Mouse (Mus musculus) Muller cell, postnatal 12 days (primary cell): ENCODE results near the gene Ccr6.

Experiments
- DNase-seq: peaks from one replicate; pipeline ENCODE4 v3.0.0-alpha.2; 2015; ENCODE audit errors: inconsistent ontology term

Gene Ccr6

GRCm38 (mm10) chr17:8233618-8234214 lies 2.1 kb upstream of the Ccr6 start:
- no peak for DNase-seq

- no peak for DNase-seq
Measured at GRCm38 (mm10) chr17:8234537-8234936, 1.3 kb upstream of the Ccr6 start.

- DNase-seq = no peak
Measured at GRCm38 (mm10) chr17:8238012-8238710, 2.3 kb downstream of the Ccr6 start.

- DNase-seq = no peak
Measured at GRCm38 (mm10) chr17:8239561-8239960, 3.7 kb downstream of the Ccr6 start.

DNA sequence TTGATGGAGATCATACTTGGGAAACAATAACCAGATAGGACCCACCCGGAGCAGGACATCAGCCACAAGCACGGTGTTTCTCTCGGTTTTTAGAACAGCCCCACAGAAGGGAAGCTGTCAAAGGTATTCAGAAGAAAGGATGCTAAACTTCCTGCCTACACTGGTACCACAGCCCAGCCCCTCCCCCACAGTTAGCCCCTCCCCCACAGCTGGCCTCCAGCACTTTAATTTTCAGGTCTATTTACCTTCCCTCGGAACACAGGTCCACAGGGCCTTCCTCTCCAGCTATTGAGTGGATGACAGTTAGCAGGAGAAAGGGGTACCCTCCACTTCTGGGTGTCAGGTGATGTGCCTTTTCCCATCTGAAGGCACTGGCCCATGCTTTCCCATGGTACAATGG lies 4.7 kb downstream of the Ccr6 start:
- DNase-seq = no peak

DNA sequence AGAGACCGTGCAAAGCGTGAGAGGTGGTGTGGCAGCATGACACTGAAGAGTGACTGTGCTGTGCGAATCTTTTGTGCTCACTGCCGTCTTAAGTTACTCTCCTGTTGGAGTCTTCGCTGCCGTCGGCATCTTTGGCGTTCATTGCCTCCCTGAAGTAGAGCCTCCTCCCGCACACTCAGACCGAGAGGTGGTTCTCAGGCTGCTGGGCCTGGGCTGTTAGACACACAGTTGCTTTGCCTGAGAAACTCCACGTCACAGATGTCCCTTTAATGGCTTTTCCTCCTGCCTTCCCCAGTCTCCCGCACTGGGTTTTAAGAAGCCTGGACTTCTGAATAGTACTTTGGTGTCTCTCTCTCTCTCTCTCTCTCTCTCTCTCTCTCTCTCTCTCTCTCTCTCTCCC lies 5.8 kb downstream of the Ccr6 start:
- DNase-seq = no peak

GRCm38 (mm10) chr17:8242186-8242585 lies 6.3 kb downstream of the Ccr6 start:
- DNase-seq = no peak

DNA sequence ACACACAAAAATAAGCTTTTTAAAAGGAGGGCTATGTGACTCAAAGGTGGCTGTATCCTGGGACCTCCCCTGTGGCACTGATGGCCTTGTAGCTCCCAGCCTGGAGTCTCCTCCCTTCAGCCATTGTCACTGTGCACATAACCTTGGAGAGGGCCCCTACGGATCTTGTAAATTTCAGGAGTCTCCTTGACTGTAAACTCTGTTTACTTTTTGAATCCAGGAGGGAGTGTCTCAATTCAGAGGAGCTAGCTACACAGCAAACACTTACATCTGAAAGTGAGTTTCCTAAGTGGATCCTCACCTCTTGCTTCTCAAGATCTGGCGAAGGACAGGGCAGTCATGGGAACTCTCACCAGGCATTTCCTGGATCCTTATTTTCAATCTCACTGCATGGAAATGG lies 8.3 kb downstream of the Ccr6 start:
- DNase-seq = no peak

DNA sequence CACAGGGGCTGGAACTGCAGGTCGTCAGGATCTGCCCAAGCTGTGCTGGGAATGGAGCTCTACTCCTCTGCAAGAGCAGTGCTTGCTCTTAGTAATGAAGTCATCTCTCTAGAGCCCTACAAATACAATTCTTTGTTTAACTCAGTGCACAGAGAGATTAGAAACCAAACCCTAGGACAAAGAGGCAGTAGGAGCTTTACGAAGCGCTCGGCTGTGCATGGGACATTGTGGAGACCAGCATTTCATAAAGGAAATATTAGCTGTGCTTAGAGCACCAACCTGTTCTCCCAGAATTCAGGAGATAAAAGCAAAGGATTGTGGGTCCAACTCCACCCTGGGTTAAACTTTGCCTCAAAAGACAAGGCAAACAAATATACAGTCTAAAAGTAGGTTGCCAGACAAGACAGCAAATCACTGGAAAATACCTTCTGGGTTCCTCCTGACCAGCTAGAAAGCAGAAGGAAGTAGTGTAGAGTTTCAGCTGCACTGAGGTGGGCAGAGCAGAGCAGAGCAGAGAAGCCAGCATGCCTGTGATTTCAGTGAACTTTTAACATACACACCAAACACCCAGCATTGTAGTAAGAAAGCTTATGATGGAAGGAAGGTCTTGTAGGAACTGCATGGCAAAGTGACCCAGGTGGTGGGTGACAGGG lies 10.4 kb downstream of the Ccr6 start:
- DNase-seq = no peak

DNA sequence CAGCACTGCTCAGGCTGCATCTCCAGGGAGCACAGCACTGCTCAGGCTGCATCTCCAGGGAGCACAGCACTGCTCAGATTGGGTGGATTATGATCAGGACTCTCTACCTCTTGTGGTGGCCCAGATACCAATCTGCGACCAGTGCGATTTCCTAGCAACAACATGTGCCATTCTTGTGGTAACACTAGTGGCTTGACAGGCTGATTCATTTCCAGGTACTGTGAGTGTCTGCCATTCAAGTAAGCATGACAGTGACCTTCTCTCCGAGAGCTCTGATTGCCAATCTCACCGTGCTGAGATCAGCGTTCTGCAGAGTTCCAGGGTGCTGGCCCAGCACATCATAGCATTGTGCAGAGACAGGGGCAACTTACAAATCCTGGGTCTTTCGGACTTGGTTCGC lies 15.9 kb downstream of the Ccr6 start:
- DNase-seq = no peak

- DNase-seq = no peak
Measured at GRCm38 (mm10) chr17:8254268-8254667, 18.4 kb downstream of the Ccr6 start.

DNA sequence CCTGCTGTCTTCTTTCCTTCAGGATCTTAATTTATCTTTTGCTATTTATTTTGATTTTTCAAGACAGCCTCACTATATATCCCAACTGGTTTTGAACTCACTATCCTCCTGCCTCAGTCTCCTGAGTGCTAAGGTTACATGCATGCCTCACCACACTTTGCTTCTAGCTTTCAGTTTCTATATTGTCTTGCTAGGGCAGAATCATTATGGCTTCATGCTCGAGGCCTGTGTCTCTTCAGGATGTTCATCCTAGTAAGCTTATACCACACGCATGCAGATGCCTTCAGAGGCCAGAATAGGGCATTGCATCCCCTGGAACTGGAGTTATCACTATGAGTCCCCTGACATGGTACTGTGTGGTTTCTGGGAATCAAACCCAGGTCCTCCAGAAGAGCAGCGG lies 19.1 kb downstream of the Ccr6 start:
- no peak for DNase-seq

GRCm38 (mm10) chr17:8255583-8255982 lies 19.7 kb downstream of the Ccr6 start:
- DNase-seq = no peak

DNA sequence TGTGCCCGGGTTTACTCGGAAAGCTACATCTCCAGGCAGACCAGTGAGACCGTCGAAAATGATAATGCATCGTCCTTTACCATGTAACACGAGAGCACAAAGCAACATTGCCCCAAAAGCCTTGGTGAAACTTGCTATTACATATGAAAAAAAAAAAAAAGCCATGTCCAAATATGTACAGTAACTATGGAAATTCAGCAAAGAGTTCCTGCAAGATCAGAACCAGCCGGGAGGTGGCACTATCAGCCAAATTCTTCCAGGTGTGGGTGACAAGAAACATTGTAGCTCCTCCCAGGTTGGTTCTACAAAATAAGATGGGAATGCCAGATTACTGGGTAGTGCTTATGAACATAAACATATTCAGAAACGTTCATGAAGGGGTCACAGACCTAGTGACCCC lies 21.1 kb downstream of the Ccr6 start:
- DNase-seq = no peak

DNA sequence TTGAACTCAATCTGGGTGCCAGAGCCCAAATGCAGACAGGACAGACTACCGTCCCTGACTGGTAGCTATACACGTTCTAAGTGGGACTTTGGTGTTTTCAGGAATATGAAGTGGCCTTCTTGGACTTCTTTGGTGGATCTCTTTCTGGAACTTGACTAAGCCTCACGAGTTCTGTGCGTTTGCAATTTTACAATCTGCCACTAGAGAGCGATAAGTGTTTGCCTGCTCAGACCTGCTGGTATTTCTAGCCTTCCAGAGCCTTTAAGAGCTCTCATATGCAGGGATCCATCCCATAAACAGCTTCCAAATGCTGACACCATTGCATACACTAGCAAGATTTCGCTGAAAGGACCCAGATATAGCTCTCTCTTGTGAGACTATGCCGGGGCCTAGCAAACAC lies 28.8 kb downstream of the Ccr6 start:
- peak; percentile 57 for DNase-seq

DNA sequence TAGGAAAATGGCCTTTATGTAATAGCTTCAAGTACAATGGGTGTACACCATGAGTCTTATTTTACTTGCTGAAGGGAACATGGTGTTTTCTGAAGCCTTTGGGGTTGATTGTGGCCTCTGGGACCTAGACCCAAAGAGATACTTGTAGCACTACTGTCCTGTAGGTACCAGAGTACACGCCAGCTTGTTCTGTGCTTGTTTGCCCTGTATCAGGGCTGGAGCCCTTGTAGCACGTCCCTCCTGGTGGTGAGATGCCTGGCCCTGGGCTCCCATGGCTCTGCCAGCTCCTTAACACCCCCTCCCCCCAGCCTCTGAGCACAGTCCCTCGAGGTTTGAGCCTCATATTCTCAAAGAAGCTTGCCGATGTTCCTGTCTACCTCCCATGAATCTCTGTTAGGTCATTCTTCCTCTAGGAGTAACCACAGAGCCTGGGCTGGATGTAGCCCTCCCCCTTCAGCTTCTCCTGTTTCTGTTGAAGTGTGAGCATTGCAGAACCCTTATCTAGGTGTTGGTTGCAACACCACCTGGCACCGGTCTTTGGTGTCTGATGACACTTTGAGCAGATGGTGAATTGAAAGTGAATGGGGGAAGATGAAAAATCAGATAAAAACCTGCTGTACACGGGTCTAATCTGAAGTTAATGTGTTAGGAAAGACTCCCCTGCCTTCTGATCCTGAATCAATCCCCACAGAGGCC lies 36.4 kb downstream of the Ccr6 start:
- DNase-seq = no peak

GRCm38 (mm10) chr17:8272951-8273350 lies 37.1 kb downstream of the Ccr6 start:
- no peak for DNase-seq

DNA sequence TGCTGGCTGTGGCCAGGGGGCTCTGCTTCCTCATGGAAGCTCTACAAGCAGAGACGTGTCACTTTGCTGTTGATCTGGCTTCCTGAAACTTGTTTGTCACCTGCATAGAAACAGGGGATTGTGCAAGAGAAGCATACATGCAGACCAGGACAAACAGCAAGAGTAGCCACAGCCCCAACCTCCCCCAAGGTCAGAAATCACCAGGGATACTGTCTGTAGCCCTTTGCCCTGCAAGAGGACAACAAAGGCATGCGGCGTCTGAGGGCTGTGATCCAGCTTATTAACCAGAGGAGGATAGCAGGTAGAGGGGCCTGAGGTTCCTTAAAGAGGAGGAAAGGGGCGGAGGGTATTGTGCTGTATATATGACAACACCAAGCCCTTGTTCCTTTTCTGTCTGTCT lies 40.2 kb downstream of the Ccr6 start:
- DNase-seq = no peak

DNA sequence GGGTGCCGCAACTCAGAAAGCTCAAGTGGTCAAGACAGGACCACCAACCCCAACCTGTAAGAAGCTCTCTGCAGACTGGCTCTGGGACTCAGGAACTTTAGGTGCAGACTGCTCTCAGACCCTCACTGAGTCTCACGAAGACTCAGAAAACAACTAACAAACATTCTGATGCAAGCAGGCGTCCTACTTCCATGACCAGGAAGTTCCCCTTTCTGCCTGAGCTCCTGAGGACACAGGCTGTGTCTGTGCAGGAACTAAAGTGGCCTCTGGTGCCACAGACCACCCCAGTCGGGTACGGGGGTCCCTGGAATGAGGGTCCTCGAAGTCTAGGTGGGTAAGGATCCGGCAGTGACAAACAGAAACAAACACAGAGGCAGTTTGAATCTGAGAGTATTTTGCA lies 40.8 kb downstream of the Ccr6 start:
- no peak for DNase-seq

DNA sequence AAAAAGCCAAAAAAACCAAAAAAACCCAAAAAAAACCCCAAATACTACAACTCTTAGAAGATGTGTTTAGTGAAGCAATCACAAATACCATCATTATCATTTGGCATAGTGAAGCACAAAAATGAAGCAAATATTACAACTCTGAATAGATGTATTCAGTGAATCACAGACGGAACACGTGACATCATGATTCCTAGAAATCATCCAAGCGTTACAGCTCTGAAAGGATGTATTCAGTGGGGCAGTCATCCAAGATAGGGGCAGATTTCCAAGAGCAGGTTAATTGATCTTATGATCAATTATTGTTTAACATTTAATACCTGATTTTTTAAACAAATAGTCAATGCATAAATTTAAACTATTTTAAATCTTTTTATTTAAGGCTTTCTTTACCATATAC lies 41.4 kb downstream of the Ccr6 start:
- DNase-seq = peak; percentile 68

- DNase-seq = no peak
Measured at GRCm38 (mm10) chr17:8278356-8278755, 42.5 kb downstream of the Ccr6 start.

DNA sequence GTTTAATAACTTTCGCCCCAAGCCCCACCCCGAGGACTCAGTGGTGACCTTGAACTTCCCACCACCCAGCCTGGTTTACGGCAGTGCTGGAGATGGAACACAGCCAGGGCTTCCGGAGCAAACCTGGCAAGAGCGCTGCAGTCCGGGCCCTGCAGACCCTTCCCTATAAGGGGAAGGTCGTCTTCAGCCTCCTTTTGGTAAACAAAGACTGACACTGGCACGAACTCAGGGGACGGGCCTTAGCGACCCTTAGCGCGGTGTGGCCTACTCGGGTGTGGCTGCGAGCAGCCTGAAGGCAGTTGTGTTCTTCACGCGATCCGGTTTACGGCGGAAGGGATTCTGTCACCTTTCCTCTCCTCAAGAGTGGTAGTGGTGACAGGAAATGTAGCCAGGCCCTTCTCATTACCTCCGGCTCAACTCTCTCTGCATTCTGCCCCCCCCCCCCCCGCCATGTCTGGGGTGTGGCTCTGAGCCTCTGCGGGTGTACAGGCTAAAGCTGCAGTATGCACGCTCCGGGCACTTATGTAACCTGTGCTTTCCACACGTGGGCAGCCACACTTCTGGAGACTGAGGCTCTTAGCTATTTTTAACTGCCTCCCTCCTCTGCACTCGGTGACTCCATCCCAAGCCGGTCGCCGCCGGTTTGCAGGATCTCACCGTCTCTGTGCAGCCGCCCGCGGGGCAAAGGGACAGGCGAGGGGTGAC lies 47.1 kb downstream of the Ccr6 start, which contains the start of gene Mpc1:
Mpc1 (plus strand) TSS at position 84 of the 705 bp plus-strand sequence.
- DNase-seq = peak; percentile 91
